Mouse (Mus musculus) midbrain, embryonic 16.5 days (tissue): ENCODE results near the gene Mapkap1. TPM values are rescaled to one million over a fixed set of nuclear protein-coding genes. Genes with fewer than 3 reads are reported as not detected.

Experiments used
- ATAC-seq: fragments of 200-750 bp; cut with Nextera tagmentation; 2 replicates; pipeline ENCODE4 v1.8.0; 2017; ENCODE audit warnings: moderate TSS enrichment
- H3K27ac ChIP-seq: fragments of 300-500 bp; sonication (generic); 2 replicates; pipeline ENCODE4 v1.5.1; 2014; ENCODE audit warnings: mild to moderate bottlenecking, low read length, mixed read lengths
- H3K27me3 ChIP-seq: fragments of 300-500 bp; sonication (generic); 2 replicates; pipeline ENCODE4 v1.6.1; 2014; ENCODE audit warnings: low read depth, low read length, mixed read lengths; ENCODE audit not compliant: control insufficient read depth, insufficient read depth
- H3K36me3 ChIP-seq: fragments of 300-500 bp; sonication (generic); 2 replicates; pipeline ENCODE4 v1.6.1; 2014; ENCODE audit warnings: mild to moderate bottlenecking, low read length, moderate library complexity, mixed read lengths; ENCODE audit not compliant: control insufficient read depth, insufficient read depth
- H3K4me1 ChIP-seq: fragments of 300-500 bp; sonication (generic); 2 replicates; pipeline ENCODE4 v1.6.1; 2014; ENCODE audit warnings: mild to moderate bottlenecking, low read length, mixed read lengths; ENCODE audit not compliant: control insufficient read depth, insufficient read depth
- H3K4me2 ChIP-seq: fragments of 300-500 bp; sonication (generic); 2 replicates; pipeline ENCODE4 v1.6.1; 2014; ENCODE audit warnings: mild to moderate bottlenecking, low read length, mixed read lengths
- H3K4me3 ChIP-seq: fragments of 300-500 bp; sonication (generic); 2 replicates; pipeline ENCODE4 v1.5.1; 2014; ENCODE audit warnings: low read depth, mild to moderate bottlenecking, low read length, moderate library complexity, mixed read lengths
- H3K9ac ChIP-seq: fragments of 300-500 bp; sonication (generic); 2 replicates; pipeline ENCODE4 v1.6.1; 2014; ENCODE audit warnings: low read depth, low read length, mixed read lengths
- H3K9me3 ChIP-seq: fragments of 300-500 bp; sonication (generic); replicated peaks from 2 replicates; pipeline ENCODE4 v1.6.1; 2014; ENCODE audit warnings: mild to moderate bottlenecking, low read length, mixed read lengths; ENCODE audit not compliant: control insufficient read depth, poor library complexity, severe bottlenecking
- WGBS: fragments of 180-500 bp; shearing (Covaris S2); extraction: QIAGEN DNeasy Blood & Tissue Kit; methylation state at CpG from one replicate; pipeline ENCODE4 v1.1.7; 2014; 5-methylcytosine and 5-hydroxymethylcytosine counted together
- polyA plus RNA-seq: library from polyadenylated mRNA; unstranded; fragments of >200 nt; fragmentation: Nextera tagmentation; extraction: Ambion mirVana; gene quantifications from 2 replicates; pipeline ENCODE4 v1.2.1, GENCODE M21; 2015

Gene Mapkap1
- polyA plus RNA-seq: 88.3 and 89.1 TPM in 2 replicates

DNA sequence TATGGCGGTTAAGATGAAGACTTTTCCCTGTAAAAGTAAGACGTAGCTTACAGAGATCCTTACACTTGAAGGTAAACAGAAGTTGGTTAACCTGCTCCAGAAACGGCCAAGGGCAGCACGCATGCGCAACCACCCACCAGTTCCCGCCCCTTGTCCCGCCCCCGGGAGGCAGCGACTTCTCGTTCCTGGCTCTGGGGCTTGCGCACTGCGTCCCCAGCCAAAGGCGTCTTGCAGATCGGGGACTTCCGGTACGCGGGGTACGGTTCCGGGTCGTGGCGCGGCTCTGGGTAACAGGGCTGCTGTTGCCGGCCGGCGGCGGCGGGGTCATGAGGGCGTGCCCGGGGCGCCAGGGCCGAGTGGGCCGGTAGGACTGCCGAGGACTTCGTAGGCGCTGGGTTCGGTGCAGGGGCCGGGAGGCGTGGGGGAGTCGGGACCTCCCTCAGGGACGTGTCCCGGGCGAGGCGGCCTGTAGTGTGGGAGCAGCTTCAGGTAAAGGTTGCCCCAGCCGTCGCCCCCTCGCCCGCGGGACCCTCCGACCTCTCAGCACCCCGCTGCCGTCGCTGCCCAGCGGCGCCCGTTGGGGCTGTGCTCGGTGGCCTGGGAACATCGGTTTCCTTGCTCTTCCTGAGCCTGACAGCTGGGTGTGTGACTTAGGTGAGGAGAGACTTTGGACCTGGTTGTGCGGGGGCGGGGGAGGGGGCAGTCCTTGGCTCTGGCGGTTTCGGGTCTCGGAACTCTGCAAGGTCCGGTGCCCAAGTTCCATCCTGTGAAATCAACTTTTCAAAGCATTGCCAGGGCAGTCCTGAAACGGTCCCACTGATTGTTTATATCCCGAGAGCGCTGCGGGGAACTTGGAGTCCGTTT is at the start of gene Mapkap1:
Gene Mapkap1, plus strand, starts transcription at position 171 of the 864 bp plus-strand sequence.
- Histone ChIP-seq H3K36me3 (no peaks in the 10 kb centered on the region), H3K9me3 (no peaks in the 10 kb centered on the region), H3K27me3 (no peaks in the 10 kb centered on the region), H3K27ac (peak within 1 kb of the TSS; percentile 63; the same call in 1 of the 2 replicates), H3K4me3 (peak within 1 kb of the TSS; percentile 89), H3K4me2 (peak within 1 kb of the TSS; percentile 86), H3K9ac (peak within 1 kb of the TSS; percentile 95), H3K4me1 (peaks cover 15% of the 10 kb centered on the region)
- ATAC-seq: peak; percentile 99
- under 1% methylated on average over 59 of the region's 68 CpGs for WGBS

DNA sequence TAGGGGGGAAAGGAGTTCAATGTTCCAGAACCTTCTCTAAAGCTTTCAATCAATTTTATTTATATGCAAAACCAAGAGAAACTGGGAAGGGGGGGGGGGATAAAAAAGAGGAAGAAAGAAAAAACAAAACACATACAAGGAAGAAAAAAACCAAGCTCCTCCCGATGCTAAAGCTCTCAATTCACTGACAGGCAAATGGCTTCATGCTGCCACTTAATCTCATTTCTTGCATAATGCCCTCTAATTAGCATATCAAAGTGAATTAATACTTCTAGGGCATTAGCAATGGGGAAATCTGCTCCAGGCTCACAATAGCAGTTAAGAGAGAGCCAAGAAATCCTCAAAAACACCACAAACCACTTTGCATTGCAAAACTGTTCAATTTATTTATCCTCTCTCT is 42.9 kb upstream of the Mapkap1 start:
- no peak overlapping the region for H3K9ac ChIP-seq
- WGBS: 9% methylated on average over 1 of the region's 1 CpGs
- H3K9me3 ChIP-seq: no peaks in the 10 kb centered on the region
- ATAC-seq: no peak
- H3K4me1 ChIP-seq: peaks cover 25% of the 10 kb centered on the region
- no peak overlapping the region for H3K27ac ChIP-seq
- H3K4me3 ChIP-seq: no peak overlapping the region
- no peaks in the 10 kb centered on the region for H3K36me3 ChIP-seq
- peak overlapping the region; percentile 26; the same call in 1 of the 2 replicates for H3K4me2 ChIP-seq
- no peaks in the 10 kb centered on the region for H3K27me3 ChIP-seq

DNA sequence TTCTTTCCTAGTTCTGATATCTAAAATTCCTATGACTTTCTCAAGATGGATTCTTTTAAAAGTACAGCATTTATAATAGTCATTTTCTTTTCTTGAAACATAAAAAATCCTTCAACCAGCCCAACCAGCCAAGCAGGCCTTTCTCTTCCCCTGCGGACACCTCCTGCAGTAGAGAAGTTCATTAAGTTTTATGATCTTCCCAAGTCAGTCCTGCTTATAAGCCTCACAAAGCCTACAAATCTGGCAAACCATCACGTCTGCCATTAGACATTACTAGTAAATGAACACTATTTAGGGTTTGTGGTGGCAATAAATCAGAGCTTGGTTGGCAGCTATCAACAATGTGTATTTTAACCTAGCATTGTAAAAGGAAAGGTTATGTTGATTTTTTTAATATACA is 39.5 kb upstream of the Mapkap1 start:
- Histone ChIP-seq H3K9ac (no peak overlapping the region), H3K4me3 (peak overlapping the region; percentile 19; the same call in 1 of the 2 replicates), H3K4me1 (peaks cover 14% of the 10 kb centered on the region), H3K4me2 (peak overlapping the region; percentile 42), H3K27ac (no peak overlapping the region), H3K36me3 (no peaks in the 10 kb centered on the region), H3K9me3 (no peaks in the 10 kb centered on the region), H3K27me3 (no peaks in the 10 kb centered on the region)
- 51% methylated on average over 2 of the region's 2 CpGs for WGBS
- ATAC-seq: no peak

GRCm38 (mm10) chr2:34368396-34368795 is 38.2 kb upstream of the Mapkap1 start:
- H3K4me1 ChIP-seq: peaks cover 13% of the 10 kb centered on the region
- no peaks in the 10 kb centered on the region for H3K36me3 ChIP-seq
- no peaks in the 10 kb centered on the region for H3K27me3 ChIP-seq
- no peaks in the 10 kb centered on the region for H3K9me3 ChIP-seq
- peak overlapping the region; percentile 61 for H3K9ac ChIP-seq
- WGBS: 20% methylated on average over 6 of the region's 6 CpGs
- no peak for ATAC-seq
- peak overlapping the region; percentile 31 for H3K4me3 ChIP-seq
- H3K27ac ChIP-seq: peak overlapping the region; percentile 71
- H3K4me2 ChIP-seq: peak overlapping the region; percentile 55

DNA sequence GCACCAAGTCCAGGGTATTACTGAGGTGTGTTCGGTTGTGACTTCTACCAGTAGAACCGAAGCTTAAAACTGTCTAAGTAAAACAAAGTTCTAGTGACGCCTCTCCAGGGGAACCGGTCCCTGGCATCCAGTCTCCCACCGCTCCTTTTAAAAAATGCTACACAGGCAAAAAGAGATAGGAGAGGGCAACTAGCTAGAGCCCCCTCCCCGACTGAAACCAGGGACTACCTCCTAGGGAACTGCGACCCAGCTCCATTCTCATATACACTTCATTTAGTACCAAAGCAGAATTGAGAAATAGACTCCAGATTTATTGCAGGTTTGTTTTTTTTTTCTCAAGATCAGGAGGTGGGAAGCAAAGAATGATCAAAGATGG is 36.2 kb upstream of the Mapkap1 start:
- H3K4me1 ChIP-seq: peaks cover 11% of the 10 kb centered on the region
- H3K4me3 ChIP-seq: peak overlapping the region; percentile 91
- WGBS: 4% methylated on average over 7 of the region's 7 CpGs
- H3K36me3 ChIP-seq: no peaks in the 10 kb centered on the region
- H3K9ac ChIP-seq: peak overlapping the region; percentile 87
- H3K27me3 ChIP-seq: no peaks in the 10 kb centered on the region
- ATAC-seq: no peak
- H3K4me2 ChIP-seq: peak overlapping the region; percentile 97
- peak overlapping the region; percentile 96 for H3K27ac ChIP-seq
- H3K9me3 ChIP-seq: no peaks in the 10 kb centered on the region

GRCm38 (mm10) chr2:34370725-34371440 is 35.7 kb upstream of the Mapkap1 start:
- WGBS: under 1% methylated on average over 42 of the region's 42 CpGs
- peak overlapping the region; percentile 96 for H3K27ac ChIP-seq
- H3K9me3 ChIP-seq: no peaks in the 10 kb centered on the region
- H3K4me3 ChIP-seq: peak overlapping the region; percentile 91
- H3K27me3 ChIP-seq: no peaks in the 10 kb centered on the region
- ATAC-seq: no peak
- peak overlapping the region; percentile 97 for H3K4me2 ChIP-seq
- peaks cover 11% of the 10 kb centered on the region for H3K4me1 ChIP-seq
- H3K36me3 ChIP-seq: no peaks in the 10 kb centered on the region
- H3K9ac ChIP-seq: peak overlapping the region; percentile 87

DNA sequence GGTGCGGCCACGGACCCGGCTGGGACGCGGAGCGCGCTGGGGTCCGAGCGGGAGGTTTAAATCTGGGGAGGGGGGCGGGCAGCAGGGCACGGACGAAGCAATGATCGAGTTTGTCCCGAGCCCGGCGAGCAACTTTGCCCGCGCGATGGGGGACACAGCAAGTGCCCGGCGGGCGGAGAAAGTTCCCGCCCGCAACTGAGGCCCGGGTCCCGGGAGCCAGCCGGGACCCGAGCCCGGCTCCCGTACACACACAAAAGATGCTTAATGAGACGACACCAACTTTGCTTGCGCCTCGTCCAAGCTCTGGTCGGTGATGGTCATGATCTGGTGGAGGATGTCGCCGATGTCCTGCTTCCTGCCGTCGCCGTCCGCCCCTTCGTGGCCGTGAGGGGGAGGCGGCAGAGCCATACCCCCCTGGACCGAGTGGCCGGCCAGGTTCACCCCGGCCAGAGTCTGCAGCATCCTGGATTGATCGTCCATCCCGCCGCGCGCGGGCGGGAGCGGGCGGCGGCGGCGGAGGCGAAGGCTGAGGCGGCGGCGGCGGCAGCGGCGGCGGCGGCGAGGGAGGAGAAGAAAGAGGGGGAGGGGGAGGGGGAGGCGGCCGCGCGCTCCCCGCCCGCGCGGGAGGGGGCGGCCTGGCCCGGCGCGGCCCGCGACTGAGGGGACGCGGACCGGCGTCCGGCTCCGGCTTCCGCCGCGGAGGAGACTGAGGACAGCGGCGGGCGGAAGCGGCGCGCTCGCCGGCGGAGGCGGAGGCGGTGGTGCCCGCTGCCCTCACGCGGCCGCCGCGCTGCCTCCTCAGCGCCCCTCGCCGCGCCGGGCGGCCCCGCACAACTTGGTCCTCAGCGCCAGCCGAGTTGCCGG is 34.9 kb upstream of the Mapkap1 start:
- ATAC-seq: peak; percentile 22
- Histone ChIP-seq H3K36me3 (no peaks in the 10 kb centered on the region), H3K9ac (peak overlapping the region; percentile 87), H3K4me3 (peak overlapping the region; percentile 91), H3K9me3 (no peaks in the 10 kb centered on the region), H3K4me2 (peak overlapping the region; percentile 97), H3K27me3 (no peaks in the 10 kb centered on the region), H3K27ac (peak overlapping the region; percentile 96), H3K4me1 (peaks cover 11% of the 10 kb centered on the region)
- under 1% methylated on average over 79 of the region's 118 CpGs for WGBS
